Mouse (Mus musculus): ENCODE measurements around the gene Pip5k1b. TPM values are rescaled to one million over a fixed set of nuclear protein-coding genes. Genes with fewer than 3 reads are reported as not detected.

Gene Pip5k1b
- polyA plus RNA-seq, 1 experiment: 3.1 TPM

DNA sequence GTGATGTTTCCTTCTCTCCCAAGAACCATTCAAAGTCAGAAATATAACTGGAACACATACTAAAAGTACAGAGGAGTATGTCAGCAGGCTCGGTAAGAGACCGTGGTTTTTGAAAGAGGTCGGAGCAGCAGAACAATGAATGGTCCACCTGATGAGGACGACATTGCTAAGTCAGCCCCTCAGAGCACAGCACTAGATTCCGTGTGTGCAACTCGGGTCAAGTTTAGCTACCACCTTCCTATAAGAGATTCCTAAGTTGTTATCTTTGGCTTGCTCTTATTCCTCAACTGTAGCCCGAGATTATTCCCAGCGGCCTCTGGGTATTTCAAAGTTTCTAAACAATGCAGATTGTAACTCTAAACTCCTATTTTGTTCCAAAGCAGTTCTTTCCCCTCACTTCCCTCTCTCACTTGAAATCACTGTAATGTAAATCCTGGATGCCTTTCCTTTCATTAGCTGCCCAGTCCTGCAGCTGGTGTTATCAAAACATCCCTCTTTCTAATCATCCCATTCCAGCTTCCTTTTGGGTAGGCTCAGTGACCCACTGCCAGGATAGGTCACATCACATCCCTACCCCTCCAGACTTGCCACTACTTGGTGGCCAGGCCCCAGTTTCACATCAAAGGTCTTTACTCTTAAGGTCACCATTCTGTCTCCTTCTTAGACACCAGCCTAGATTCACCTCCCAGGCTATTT, 192.9 kb downstream of the Pip5k1b start:
- H3K27ac ChIP-seq (ENCODE audit: insufficient read depth, low read length): no peak overlapping the region
- TF ChIP-seq CTCF (IDR thresholded peaks at IDR 0.05; ENCODE audit: extremely low read depth, insufficient read depth, insufficient read length, insufficient replicate concordance): no peak
- TF ChIP-seq POLR2A (IDR thresholded peaks at IDR 0.05; ENCODE audit: low read depth, low read length): no peak
- DNase-seq (ENCODE audit: low read depth in 1 of 2, low spot score in 2 of 2): no peak
- WGBS: 84% methylated on average over 8 of the region's 8 CpGs
- H3K4me3 ChIP-seq (ENCODE audit: extremely low read depth, insufficient read depth, insufficient read length): no peak overlapping the region
- H3K27me3 ChIP-seq (ENCODE audit: control insufficient read depth, insufficient read depth, low read length): no peaks in the 10 kb centered on the region
- H3K4me1 ChIP-seq (ENCODE audit: control insufficient read depth, insufficient read depth, insufficient read length): no peaks in the 10 kb centered on the region
- no peaks in the 10 kb centered on the region for H3K36me3 ChIP-seq (ENCODE audit: control insufficient read depth, insufficient read depth, low read length)

DNA sequence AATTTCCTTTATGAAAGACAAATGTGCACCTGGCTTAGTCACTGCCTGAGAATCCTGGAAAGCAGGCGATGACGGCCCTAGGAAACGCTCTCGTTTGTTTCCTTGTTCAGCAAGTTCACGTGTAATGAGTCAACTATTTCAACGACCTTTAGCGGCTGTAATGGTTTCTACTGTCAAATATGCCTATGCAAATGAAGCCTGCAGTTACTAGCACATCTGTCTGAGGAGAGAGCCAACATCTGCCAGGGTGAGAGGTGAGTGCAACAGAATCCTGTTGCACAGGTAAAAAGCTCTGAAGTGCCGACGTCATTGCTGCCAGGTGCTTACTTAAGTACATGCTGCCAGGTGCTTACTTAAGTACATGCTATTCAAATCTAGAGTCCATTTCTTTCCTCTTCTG, 196.4 kb downstream of the Pip5k1b start:
- no peaks in the 10 kb centered on the region for H3K4me1 ChIP-seq (ENCODE audit: control insufficient read depth, insufficient read depth, insufficient read length)
- H3K27ac ChIP-seq (ENCODE audit: insufficient read depth, low read length): no peak overlapping the region
- WGBS: 93% methylated on average over 9 of the region's 9 CpGs
- H3K4me3 ChIP-seq (ENCODE audit: extremely low read depth, insufficient read depth, insufficient read length): no peak overlapping the region
- H3K27me3 ChIP-seq (ENCODE audit: control insufficient read depth, insufficient read depth, low read length): no peaks in the 10 kb centered on the region
- no peak for DNase-seq (ENCODE audit: low read depth in 1 of 2, low spot score in 2 of 2)
- TF ChIP-seq POLR2A (IDR thresholded peaks at IDR 0.05; ENCODE audit: low read depth, low read length) (no peak), CTCF (IDR thresholded peaks at IDR 0.05; ENCODE audit: extremely low read depth, insufficient read depth, insufficient read length, insufficient replicate concordance) (no peak)
- no peaks in the 10 kb centered on the region for H3K36me3 ChIP-seq (ENCODE audit: control insufficient read depth, insufficient read depth, low read length)

DNA sequence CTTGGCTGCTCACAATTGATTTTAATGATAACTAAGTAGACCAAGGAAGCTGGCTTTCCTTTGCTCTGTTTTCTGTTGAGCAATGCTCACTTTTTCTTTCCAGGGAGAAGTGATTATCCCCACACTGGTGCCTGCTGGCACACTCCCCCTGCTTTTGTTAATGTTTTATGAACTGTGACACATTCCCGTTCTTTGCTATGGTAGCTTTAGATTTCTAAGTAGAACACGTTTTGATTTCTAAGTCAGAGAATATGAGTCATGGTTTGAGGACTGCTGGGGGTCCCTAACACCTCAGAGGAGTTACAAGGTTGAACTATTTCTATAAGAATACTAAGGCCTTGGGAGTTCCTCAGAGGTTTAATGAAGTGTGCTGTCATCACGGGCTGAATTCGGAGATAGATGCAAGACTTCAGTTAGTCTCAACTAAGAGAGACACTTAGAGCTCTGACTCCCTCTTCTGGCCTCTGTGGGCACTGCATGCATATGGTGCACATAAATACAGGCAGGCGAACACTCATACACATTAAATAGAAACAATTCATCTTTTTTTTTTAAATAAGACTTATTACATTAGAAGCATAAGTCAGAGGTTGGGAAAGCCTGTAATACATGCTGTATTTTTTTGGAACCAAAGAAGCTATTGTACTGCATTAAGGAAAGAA, 203.2 kb downstream of the Pip5k1b start:
- Histone ChIP-seq H3K4me1 (ENCODE audit: control insufficient read depth, insufficient read depth, insufficient read length) (no peaks in the 10 kb centered on the region), H3K27me3 (ENCODE audit: control insufficient read depth, insufficient read depth, low read length) (no peaks in the 10 kb centered on the region), H3K36me3 (ENCODE audit: control insufficient read depth, insufficient read depth, low read length) (no peaks in the 10 kb centered on the region; the same call in 1 of the 2 replicates), H3K4me3 (ENCODE audit: extremely low read depth, insufficient read depth, insufficient read length) (no peak overlapping the region), H3K27ac (ENCODE audit: insufficient read depth, low read length) (no peak overlapping the region)
- no peak for DNase-seq (ENCODE audit: low read depth in 1 of 2, low spot score in 2 of 2)
- 95% methylated on average over 5 of the region's 5 CpGs for WGBS
- no peak for TF ChIP-seq POLR2A (IDR thresholded peaks at IDR 0.05; ENCODE audit: low read depth, low read length)

DNA sequence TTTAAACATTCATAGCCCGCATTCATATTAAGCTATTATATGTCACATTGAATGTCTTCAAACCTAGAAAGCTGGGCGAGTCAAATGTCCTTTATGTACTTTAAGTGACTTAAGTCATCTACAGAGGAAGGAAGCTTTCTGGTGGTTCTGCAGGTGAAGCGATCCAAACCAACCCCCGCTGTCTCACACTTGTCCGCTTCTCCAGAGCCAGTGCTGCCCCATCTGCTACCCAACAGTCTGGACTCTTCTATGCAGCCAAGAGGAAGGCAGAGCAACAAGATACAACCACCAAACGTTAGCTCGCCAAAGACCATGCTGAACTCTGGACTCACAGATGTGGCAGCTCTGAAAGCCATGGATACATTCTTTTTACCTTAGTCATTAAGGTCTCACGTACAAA, 211.2 kb downstream of the Pip5k1b start:
- DNase-seq (ENCODE audit: low read depth in 1 of 2, low spot score in 2 of 2): no peak
- H3K36me3 ChIP-seq (ENCODE audit: control insufficient read depth, insufficient read depth, low read length): no peaks in the 10 kb centered on the region
- H3K4me3 ChIP-seq (ENCODE audit: extremely low read depth, insufficient read depth, insufficient read length): no peak overlapping the region
- TF ChIP-seq POLR2A (IDR thresholded peaks at IDR 0.05; ENCODE audit: low read depth, low read length) (no peak), CTCF (IDR thresholded peaks at IDR 0.05; ENCODE audit: extremely low read depth, insufficient read depth, insufficient read length, insufficient replicate concordance) (no peak)
- no peaks in the 10 kb centered on the region for H3K4me1 ChIP-seq (ENCODE audit: control insufficient read depth, insufficient read depth, insufficient read length)
- no peaks in the 10 kb centered on the region for H3K27me3 ChIP-seq (ENCODE audit: control insufficient read depth, insufficient read depth, low read length)
- no peak overlapping the region for H3K27ac ChIP-seq (ENCODE audit: insufficient read depth, low read length)
- 93% methylated on average over 8 of the region's 8 CpGs for WGBS

DNA sequence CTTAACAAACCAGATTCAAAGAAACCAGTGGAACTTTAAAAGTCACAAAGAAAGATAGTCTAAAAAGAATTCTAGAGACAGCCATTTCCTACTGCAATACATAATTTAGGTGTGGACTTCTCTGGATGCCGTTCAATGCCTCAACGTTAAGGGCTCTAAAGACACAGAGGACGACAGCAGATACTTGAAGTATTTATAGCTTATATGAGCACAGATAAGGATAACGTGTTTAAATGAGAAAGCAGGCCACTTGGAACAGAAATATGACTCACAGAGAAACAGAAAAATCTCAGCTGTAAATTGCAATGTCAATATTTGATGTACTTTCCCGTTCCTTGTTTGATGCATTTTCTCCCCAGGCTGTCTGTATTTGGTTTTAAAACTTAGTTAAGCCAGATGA, 212.9 kb downstream of the Pip5k1b start:
- no peak overlapping the region for H3K27ac ChIP-seq (ENCODE audit: insufficient read depth, low read length)
- no peak for DNase-seq (ENCODE audit: low read depth in 1 of 2, low spot score in 2 of 2)
- 86% methylated on average over 5 of the region's 5 CpGs for WGBS
- no peaks in the 10 kb centered on the region for H3K36me3 ChIP-seq (ENCODE audit: control insufficient read depth, insufficient read depth, low read length)
- TF ChIP-seq POLR2A (IDR thresholded peaks at IDR 0.05; ENCODE audit: low read depth, low read length) (no peak), CTCF (IDR thresholded peaks at IDR 0.05; ENCODE audit: extremely low read depth, insufficient read depth, insufficient read length, insufficient replicate concordance) (no peak)
- no peak overlapping the region for H3K4me3 ChIP-seq (ENCODE audit: extremely low read depth, insufficient read depth, insufficient read length)
- no peaks in the 10 kb centered on the region for H3K4me1 ChIP-seq (ENCODE audit: control insufficient read depth, insufficient read depth, insufficient read length)
- no peaks in the 10 kb centered on the region for H3K27me3 ChIP-seq (ENCODE audit: control insufficient read depth, insufficient read depth, low read length)

DNA sequence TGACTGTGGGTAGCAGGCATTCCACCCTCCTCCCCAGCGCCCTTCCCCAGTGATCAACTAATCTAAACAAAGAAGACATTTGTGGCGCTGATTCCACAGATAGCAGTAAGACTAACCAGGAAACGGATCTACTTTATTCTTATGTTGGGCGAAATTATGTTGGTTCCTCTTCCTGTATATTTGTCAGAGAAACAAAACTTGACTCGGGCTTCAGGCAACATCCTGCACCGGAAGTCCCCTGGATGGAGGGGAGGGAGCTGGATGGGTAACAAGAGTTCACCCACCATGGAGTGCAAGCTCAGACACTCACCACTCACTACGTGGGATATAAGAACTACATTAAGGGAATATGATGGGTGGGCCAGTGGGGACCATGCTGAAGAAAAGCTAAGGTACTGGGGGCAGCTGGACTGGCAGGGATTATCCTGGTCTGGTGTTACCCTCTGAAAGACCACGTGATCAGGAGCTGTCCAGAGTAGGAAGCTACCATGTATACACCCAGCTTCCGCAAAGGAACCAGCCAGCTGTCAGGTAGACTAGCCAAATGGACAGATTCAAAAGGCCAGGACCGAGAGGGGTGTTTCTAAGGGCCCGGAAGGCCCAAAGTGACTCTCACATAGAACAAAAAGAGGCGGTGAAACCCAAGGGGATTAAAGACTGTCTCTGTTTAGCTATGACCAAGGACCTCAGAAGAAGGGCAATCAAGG, 219.1 kb downstream of the Pip5k1b start:
- Histone ChIP-seq H3K4me1 (ENCODE audit: control insufficient read depth, insufficient read depth, insufficient read length) (no peaks in the 10 kb centered on the region), H3K36me3 (ENCODE audit: control insufficient read depth, insufficient read depth, low read length) (no peaks in the 10 kb centered on the region), H3K27ac (ENCODE audit: insufficient read depth, low read length) (no peak overlapping the region), H3K27me3 (ENCODE audit: control insufficient read depth, insufficient read depth, low read length) (no peaks in the 10 kb centered on the region), H3K4me3 (ENCODE audit: extremely low read depth, insufficient read depth, insufficient read length) (no peak overlapping the region)
- no peak for TF ChIP-seq CTCF (IDR thresholded peaks at IDR 0.05; ENCODE audit: extremely low read depth, insufficient read depth, insufficient read length, insufficient replicate concordance)
- no peak for TF ChIP-seq POLR2A (IDR thresholded peaks at IDR 0.05; ENCODE audit: low read depth, low read length)
- DNase-seq (ENCODE audit: low read depth in 1 of 2, low spot score in 2 of 2): no peak
- WGBS: 52% methylated on average over 12 of the region's 12 CpGs

Measured in spleen, adult 2 months (tissue).